Mouse (Mus musculus): ENCODE measurements around the gene Zfp943. TPM values are rescaled to one million over a fixed set of nuclear protein-coding genes. Genes with fewer than 3 reads are reported as not detected.
"Not testable (repeated sequence)": the region's sequence is repeated elsewhere in the genome, so short reads cannot be mapped to it uniquely, and the experiment has no call there.

Gene Zfp943
- 18.6 and 20.3 TPM in 2 replicates for polyA plus RNA-seq (2015; fragmentation: Nextera tagmentation; extraction: Ambion mirVana)

- Histone ChIP-seq H3K4me1 (peaks cover 14% of the 10 kb centered on the region), H3K4me3 (peak within 1 kb of the TSS; percentile 72), H3K9ac (peak within 1 kb of the TSS; percentile 79), H3K27ac (peak within 1 kb of the TSS; percentile 68), H3K4me2 (peak within 1 kb of the TSS; percentile 63)
- H3K27me3 ChIP-seq; H3K36me3 ChIP-seq (ENCODE audit: poor library complexity, severe bottlenecking); H3K9me3 ChIP-seq (replicated peaks): not testable (repeated sequence)
- WGBS = under 1% methylated on average over 44 of the region's 55 CpGs
- ATAC-seq = peak; percentile 98
Measured at GRCm38 (mm10) chr17:21962107-21962907, at the start of gene Zfp943, which contains the start of gene Zfp942. Zfp943 (plus strand) TSS chr17:21962552. Zfp942 (minus strand) TSS chr17:21962464.

GRCm38 (mm10) chr17:21963302-21963701 lies 950 bp downstream of the Zfp943 start:
- H3K4me3 ChIP-seq = peak overlapping the region; percentile 72
- peaks cover 14% of the 10 kb centered on the region for H3K36me3 ChIP-seq (ENCODE audit: poor library complexity, severe bottlenecking)
- peak overlapping the region; percentile 79; the same call in 1 of the 2 replicates for H3K9ac ChIP-seq
- 57% methylated on average over 4 of the region's 4 CpGs for WGBS
- peaks cover 7% of the 10 kb centered on the region for H3K9me3 ChIP-seq (replicated peaks)
- H3K27ac ChIP-seq = no peak overlapping the region
- no peak for ATAC-seq
- H3K27me3 ChIP-seq = no peaks in the 10 kb centered on the region
- peaks cover 14% of the 10 kb centered on the region for H3K4me1 ChIP-seq
- peak overlapping the region; percentile 60 for H3K4me2 ChIP-seq

- ATAC-seq = not testable (repeated sequence)
Measured at GRCm38 (mm10) chr17:22035594-22035993, 73.2 kb downstream of the Zfp943 start.

GRCm38 (mm10) chr17:22049403-22049802 lies 87.1 kb downstream of the Zfp943 start:
- WGBS = 68% methylated on average over 2 of the region's 2 CpGs
- Histone ChIP-seq H3K36me3 (ENCODE audit: poor library complexity, severe bottlenecking) (no peaks in the 10 kb centered on the region), H3K27me3 (no peaks in the 10 kb centered on the region), H3K9ac (no peak overlapping the region), H3K4me1 (no peaks in the 10 kb centered on the region), H3K27ac (no peak overlapping the region), H3K4me2 (no peak overlapping the region), H3K9me3 (replicated peaks) (peaks cover 33% of the 10 kb centered on the region), H3K4me3 (no peak overlapping the region)
- ATAC-seq = no peak

More at GRCm38 (mm10) chr17:22035594-22035993, 73.2 kb downstream of the Zfp943 start:
- H3K4me1 ChIP-seq; H3K9ac ChIP-seq; H3K36me3 ChIP-seq (ENCODE audit: poor library complexity, severe bottlenecking); H3K27ac ChIP-seq; H3K4me3 ChIP-seq; H3K27me3 ChIP-seq; H3K4me2 ChIP-seq; H3K9me3 ChIP-seq (replicated peaks): not testable (repeated sequence)
- 42% methylated on average over 1 of the region's 1 CpGs for WGBS

- Histone ChIP-seq H3K27ac (no peak overlapping the region), H3K4me1 (no peaks in the 10 kb centered on the region), H3K36me3 (ENCODE audit: poor library complexity, severe bottlenecking) (no peaks in the 10 kb centered on the region), H3K9me3 (replicated peaks) (peaks cover 40% of the 10 kb centered on the region), H3K27me3 (no peaks in the 10 kb centered on the region), H3K4me3 (no peak overlapping the region), H3K9ac (no peak overlapping the region), H3K4me2 (no peak overlapping the region)
- 71% methylated on average over 2 of the region's 2 CpGs for WGBS
- no peak for ATAC-seq
Measured at GRCm38 (mm10) chr17:22053211-22053610, 90.9 kb downstream of the Zfp943 start.

GRCm38 (mm10) chr17:22081031-22081631 lies 118.8 kb downstream of the Zfp943 start:
- H3K27ac ChIP-seq = peak overlapping the region; percentile 73
- peak overlapping the region; percentile 67 for H3K4me3 ChIP-seq
- H3K9me3 ChIP-seq (replicated peaks) = no peaks in the 10 kb centered on the region
- H3K4me1 ChIP-seq = no peaks in the 10 kb centered on the region
- 2% methylated on average over 55 of the region's 57 CpGs for WGBS
- H3K27me3 ChIP-seq = no peaks in the 10 kb centered on the region
- H3K4me2 ChIP-seq = peak overlapping the region; percentile 75
- peak; percentile 96 for ATAC-seq
- H3K36me3 ChIP-seq (ENCODE audit: poor library complexity, severe bottlenecking) = no peaks in the 10 kb centered on the region
- peak overlapping the region; percentile 82 for H3K9ac ChIP-seq

GRCm38 (mm10) chr17:22083224-22083623 lies 120.9 kb downstream of the Zfp943 start:
- ATAC-seq; H3K9me3 ChIP-seq (replicated peaks); H3K4me1 ChIP-seq; H3K4me2 ChIP-seq; H3K9ac ChIP-seq; H3K4me3 ChIP-seq; H3K27me3 ChIP-seq; H3K27ac ChIP-seq; H3K36me3 ChIP-seq (ENCODE audit: poor library complexity, severe bottlenecking): not testable (repeated sequence)
- WGBS = 19% methylated on average over 3 of the region's 3 CpGs

- no peak overlapping the region for H3K4me2 ChIP-seq
- no peak overlapping the region for H3K9ac ChIP-seq
- no peaks in the 10 kb centered on the region for H3K36me3 ChIP-seq (ENCODE audit: poor library complexity, severe bottlenecking)
- H3K9me3 ChIP-seq (replicated peaks) = peaks cover 2% of the 10 kb centered on the region; the same call in 1 of the 2 replicates
- no peak overlapping the region for H3K27ac ChIP-seq
- no peak for ATAC-seq
- no peak overlapping the region for H3K4me3 ChIP-seq
- no peaks in the 10 kb centered on the region for H3K27me3 ChIP-seq
- no peaks in the 10 kb centered on the region for H3K4me1 ChIP-seq
Measured at GRCm38 (mm10) chr17:22118770-22119169, 156.4 kb downstream of the Zfp943 start.

Other genes with a start within 250 kb of the Zfp943 start
- 8.7 and 11.1 TPM in 2 replicates for gene Zfp229, start 231.8 kb upstream of the Zfp943 start, polyA plus RNA-seq (2015; fragmentation: Nextera tagmentation; extraction: Ambion mirVana)
- gene Zfp820, start 116.8 kb upstream of the Zfp943 start, polyA plus RNA-seq (2015; fragmentation: Nextera tagmentation; extraction: Ambion mirVana) = 4.9 and 5.3 TPM in 2 replicates
- 10.9 and 11.1 TPM in 2 replicates for gene Zfp995, start 52.6 kb upstream of the Zfp943 start, polyA plus RNA-seq (2015; fragmentation: Nextera tagmentation; extraction: Ambion mirVana)
- gene Zfp942, start 88 bp upstream of the Zfp943 start, polyA plus RNA-seq (2015; fragmentation: Nextera tagmentation; extraction: Ambion mirVana) = 23.3 and 23.5 TPM in 2 replicates
- 1.3 and 1.4 TPM in 2 replicates for gene Zfp947, start 203.6 kb downstream of the Zfp943 start, polyA plus RNA-seq (2015; fragmentation: Nextera tagmentation; extraction: Ambion mirVana)